Mouse (Mus musculus) limb, embryonic 11.5 days (tissue): ENCODE measurements around the gene Rmdn2. TPM values are rescaled to one million over a fixed set of nuclear protein-coding genes. Genes with fewer than 3 reads are reported as not detected.

Source experiments
- ATAC-seq: fragments of 200-750 bp; cut with Nextera tagmentation; 2 replicates; pipeline ENCODE4 v1.8.0; 2017; ENCODE audit warnings: low read depth; ENCODE audit not compliant: insufficient number of reproducible peaks, low FRiP score, low TSS enrichment
- DNase-seq: peaks from one replicate; pipeline ENCODE4 v3.0.0-alpha.2; 2015; ENCODE audit warnings: low spot score
- H3K27ac ChIP-seq: fragments of 300-500 bp; sonication (generic); replicated peaks from 2 replicates; pipeline ENCODE4 v1.5.1; 2014; ENCODE audit warnings: low read depth, mild to moderate bottlenecking, low read length
- H3K27me3 ChIP-seq: fragments of 300-500 bp; sonication (generic); 2 replicates; pipeline ENCODE4 v1.6.1; 2014; ENCODE audit warnings: mild to moderate bottlenecking, low read length, mixed read lengths; ENCODE audit not compliant: control insufficient read depth, insufficient read depth
- H3K36me3 ChIP-seq: fragments of 300-500 bp; sonication (generic); 2 replicates; pipeline ENCODE4 v1.6.1; 2014; ENCODE audit warnings: mild to moderate bottlenecking, low read length, moderate library complexity, mixed read lengths; ENCODE audit not compliant: control insufficient read depth, insufficient read depth
- H3K4me1 ChIP-seq: fragments of 300-500 bp; sonication (generic); 2 replicates; pipeline ENCODE4 v1.6.1; 2014; ENCODE audit warnings: low read length, mixed read lengths; ENCODE audit not compliant: control insufficient read depth, insufficient read depth
- H3K4me2 ChIP-seq: fragments of 300-500 bp; sonication (generic); 2 replicates; pipeline ENCODE4 v1.6.1; 2014; ENCODE audit warnings: low read depth, mild to moderate bottlenecking, moderate library complexity; ENCODE audit not compliant: severe bottlenecking
- H3K4me3 ChIP-seq: fragments of 300-500 bp; sonication (generic); 2 replicates; pipeline ENCODE4 v1.5.1; 2014; ENCODE audit warnings: low read depth, low read length
- H3K9ac ChIP-seq: fragments of 300-500 bp; sonication (generic); 2 replicates; pipeline ENCODE4 v1.6.1; 2014; ENCODE audit warnings: mild to moderate bottlenecking, low read length
- H3K9me3 ChIP-seq: fragments of 300-500 bp; sonication (generic); 2 replicates; pipeline ENCODE4 v1.6.1; 2016; ENCODE audit warnings: low read length; ENCODE audit not compliant: control insufficient read depth
- WGBS: fragments of 180-500 bp; shearing (Covaris S2); extraction: QIAGEN DNeasy Blood & Tissue Kit; methylation state at CpG from one replicate; pipeline ENCODE4 v1.1.7; 2014; 5-methylcytosine and 5-hydroxymethylcytosine counted together
- polyA plus RNA-seq: library from polyadenylated mRNA; unstranded; fragments of >200 nt; fragmentation: Nextera tagmentation; extraction: Ambion mirVana; gene quantifications from 2 replicates; pipeline ENCODE4 v1.2.1, GENCODE M21; 2014

Rmdn2 gene
- polyA plus RNA-seq, 1 experiment from 2014 or later: 10.8 TPM

GRCm38 (mm10) chr17:79605794-79606193, 5.9 kb upstream of the Rmdn2 start:
- Histone ChIP-seq H3K4me3 (no peak overlapping the region), H3K4me1 (no peaks in the 10 kb centered on the region), H3K9me3 (no peaks in the 10 kb centered on the region), H3K9ac (no peak overlapping the region), H3K27me3 (no peaks in the 10 kb centered on the region), H3K27ac (no peak overlapping the region), H3K4me2 (no peak overlapping the region), H3K36me3 (no peaks in the 10 kb centered on the region)
- ATAC-seq (no peak), DNase-seq (peak; percentile 4)
- WGBS: 82% methylated on average over 2 of the region's 2 CpGs

DNA sequence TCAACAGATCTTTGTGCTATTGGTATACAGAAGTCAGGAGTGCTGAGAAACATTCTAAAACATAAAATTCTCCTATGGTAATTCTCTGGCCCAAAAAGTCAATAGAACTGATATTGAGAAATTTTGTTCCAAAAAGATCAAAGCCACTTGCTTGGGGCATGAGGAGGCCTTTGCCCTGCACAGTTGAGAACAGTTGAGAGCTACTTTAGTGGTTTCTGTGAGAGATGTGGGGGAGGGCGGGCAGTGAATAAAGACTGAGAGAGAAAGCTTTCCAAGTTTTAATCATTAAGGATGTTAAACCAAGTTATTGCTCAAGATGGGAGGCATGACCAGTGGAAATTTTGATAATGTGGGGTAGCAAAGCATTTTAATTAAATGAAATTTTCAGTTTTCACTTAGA, 2.0 kb upstream of the Rmdn2 start:
- H3K4me1 ChIP-seq: no peaks in the 10 kb centered on the region
- H3K9ac ChIP-seq: no peak overlapping the region
- H3K27ac ChIP-seq: no peak overlapping the region
- H3K4me3 ChIP-seq: no peak overlapping the region
- DNase-seq (peak; percentile 5), ATAC-seq (no peak)
- H3K36me3 ChIP-seq: no peaks in the 10 kb centered on the region
- H3K27me3 ChIP-seq: no peaks in the 10 kb centered on the region
- 97% methylated on average over 1 of the region's 1 CpGs for WGBS
- H3K4me2 ChIP-seq: no peak overlapping the region
- no peaks in the 10 kb centered on the region for H3K9me3 ChIP-seq

GRCm38 (mm10) chr17:79610163-79610755, 1.4 kb upstream of the Rmdn2 start:
- Histone ChIP-seq H3K36me3 (no peaks in the 10 kb centered on the region), H3K4me1 (no peaks in the 10 kb centered on the region), H3K27ac (no peak overlapping the region), H3K9me3 (no peaks in the 10 kb centered on the region), H3K4me3 (no peak overlapping the region), H3K9ac (no peak overlapping the region), H3K27me3 (no peaks in the 10 kb centered on the region), H3K4me2 (no peak overlapping the region)
- 81% methylated on average over 9 of the region's 9 CpGs for WGBS
- ATAC-seq (no peak), DNase-seq (peak; percentile 9)

DNA sequence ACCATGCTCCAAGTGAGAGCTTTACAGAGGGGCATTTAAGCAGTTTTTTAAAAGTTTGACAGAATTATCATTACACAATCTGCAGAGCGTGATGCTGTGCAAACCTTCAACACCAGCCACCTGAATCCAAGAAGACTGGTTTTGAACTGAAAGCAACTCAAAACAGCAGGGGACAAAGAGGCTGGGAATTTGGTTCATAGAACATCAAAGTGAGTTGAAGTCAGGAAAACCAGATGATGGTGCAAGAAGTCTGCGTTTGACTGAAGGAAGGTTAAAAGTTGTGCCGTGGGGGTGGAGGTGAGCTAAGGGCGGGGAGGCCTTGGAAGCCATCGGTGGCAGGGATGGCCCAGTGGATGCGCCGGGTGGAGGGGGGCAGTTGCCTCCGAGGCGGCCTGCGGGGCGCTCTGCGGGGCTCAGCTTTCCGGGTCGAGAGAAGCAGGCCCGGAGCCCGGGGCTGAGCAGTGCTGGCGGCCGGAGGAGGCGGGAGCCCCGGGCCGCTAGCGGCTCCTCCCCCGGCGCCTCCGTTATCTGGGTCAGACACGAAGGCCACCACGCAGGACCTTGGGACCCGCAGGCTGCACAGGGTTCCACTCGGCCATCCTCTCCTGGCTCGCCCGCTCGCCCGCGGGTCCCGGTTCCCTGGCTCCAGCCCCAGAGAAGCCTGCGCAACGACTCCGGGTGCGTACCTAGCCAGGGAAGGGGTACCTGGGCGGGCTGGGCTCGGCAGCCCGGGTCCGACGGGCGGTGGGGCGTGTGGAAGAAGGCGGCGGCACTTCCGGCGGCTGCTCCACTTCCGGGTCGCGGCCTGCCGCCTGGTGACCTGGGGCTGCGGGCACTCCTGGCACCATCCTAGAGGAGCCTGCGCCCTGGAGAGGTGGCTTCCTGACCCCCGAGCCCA, 3.3 kb downstream of the Rmdn2 start:
- 1% methylated on average over 52 of the region's 57 CpGs for WGBS
- Histone ChIP-seq H3K27me3 (no peaks in the 10 kb centered on the region), H3K4me1 (no peaks in the 10 kb centered on the region), H3K4me3 (peak overlapping the region; percentile 58), H3K4me2 (peak overlapping the region; percentile 68), H3K9ac (peak overlapping the region; percentile 84), H3K36me3 (no peaks in the 10 kb centered on the region), H3K27ac (peak overlapping the region; percentile 83), H3K9me3 (no peaks in the 10 kb centered on the region)
- DNase-seq (peak; percentile 83), ATAC-seq (peak; percentile 90)

GRCm38 (mm10) chr17:79615897-79616296, 4.2 kb downstream of the Rmdn2 start:
- Histone ChIP-seq H3K9me3 (no peaks in the 10 kb centered on the region), H3K9ac (no peak overlapping the region; the same call in 1 of the 2 replicates), H3K4me3 (peak overlapping the region; percentile 58), H3K27me3 (no peaks in the 10 kb centered on the region), H3K4me2 (peak overlapping the region; percentile 68), H3K27ac (no peak overlapping the region), H3K4me1 (no peaks in the 10 kb centered on the region), H3K36me3 (no peaks in the 10 kb centered on the region)
- peak; percentile 20 for DNase-seq
- WGBS: 84% methylated on average over 9 of the region's 9 CpGs
- ATAC-seq: no peak

- DNase-seq (peak; percentile 6), ATAC-seq (no peak)
- WGBS: 92% methylated on average over 4 of the region's 4 CpGs
- H3K27ac ChIP-seq: no peak overlapping the region
- H3K36me3 ChIP-seq: no peaks in the 10 kb centered on the region
- no peaks in the 10 kb centered on the region for H3K9me3 ChIP-seq
- no peaks in the 10 kb centered on the region for H3K4me1 ChIP-seq
- H3K9ac ChIP-seq: no peak overlapping the region
- no peak overlapping the region for H3K4me2 ChIP-seq
- H3K4me3 ChIP-seq: no peak overlapping the region
- H3K27me3 ChIP-seq: no peaks in the 10 kb centered on the region
Observed at GRCm38 (mm10) chr17:79616621-79617020, 5.0 kb downstream of the Rmdn2 start.

DNA sequence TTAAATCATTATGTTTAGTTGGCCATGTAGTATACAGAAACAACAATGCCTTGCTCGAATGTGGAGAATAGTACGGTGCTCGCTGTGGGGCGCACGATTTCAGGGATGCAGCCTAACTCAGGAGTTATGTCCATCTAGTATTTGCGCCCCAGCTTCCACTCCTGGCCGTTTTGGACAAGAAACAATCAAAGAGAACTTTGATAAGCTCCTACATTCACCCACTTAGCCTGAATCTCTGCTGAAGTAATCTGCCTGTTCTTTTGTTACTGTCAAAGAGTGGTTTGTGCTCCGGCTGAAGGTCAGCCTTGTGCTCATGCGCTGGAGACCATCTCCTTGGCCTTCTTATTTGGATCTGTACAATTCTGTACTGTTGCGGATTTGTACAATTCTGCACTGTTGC, 6.8 kb downstream of the Rmdn2 start:
- Histone ChIP-seq H3K36me3 (no peaks in the 10 kb centered on the region), H3K4me3 (no peak overlapping the region), H3K4me1 (no peaks in the 10 kb centered on the region), H3K27ac (no peak overlapping the region), H3K27me3 (no peaks in the 10 kb centered on the region), H3K9ac (no peak overlapping the region), H3K9me3 (no peaks in the 10 kb centered on the region), H3K4me2 (no peak overlapping the region)
- WGBS: 95% methylated on average over 10 of the region's 10 CpGs
- ATAC-seq (no peak), DNase-seq (no peak)

- Histone ChIP-seq H3K27me3 (no peaks in the 10 kb centered on the region), H3K36me3 (no peaks in the 10 kb centered on the region), H3K4me2 (no peak overlapping the region), H3K4me1 (no peaks in the 10 kb centered on the region), H3K9me3 (no peaks in the 10 kb centered on the region), H3K27ac (no peak overlapping the region), H3K4me3 (no peak overlapping the region), H3K9ac (no peak overlapping the region)
- no peak for ATAC-seq
- DNase-seq: no peak
- WGBS: 87% methylated on average over 5 of the region's 5 CpGs
Observed at GRCm38 (mm10) chr17:79618984-79619383, 7.3 kb downstream of the Rmdn2 start.
